ENCODE assay signal across 27 mouse cellular contexts in genomic region chr13:48745566-48745965, GRCm38 (mm10).
DNase-seq lines count a peak whose midpoint lies in the region; ATAC-seq and TF ChIP-seq lines count a peak whose summit lies in the region.
"Had no signal": no experiment of that assay in that cellular context is flagged by ENCODE, and none has a peak within 500 bp of the region (broad histone marks: within the 10 kb centered on the region; RNA-seq: fewer than 3 reads in every experiment).

No protein-coding gene starts in this region.

- H3K4me3 ChIP-seq in embryonic facial prominence, embryonic 11.5 days (ENCODE audit: low read depth, low read length) = no peak overlapping the region
- no peak overlapping the region for H3K4me3 ChIP-seq in embryonic facial prominence, embryonic 10.5 days
- H3K4me3 ChIP-seq in lung, postnatal 0 days (ENCODE audit: low read depth, low read length) = no peak overlapping the region
- no peak overlapping the region for H3K4me3 ChIP-seq in embryonic facial prominence, embryonic 14.5 days (ENCODE audit: low read depth, low read length)
- no peak overlapping the region for H3K4me3 ChIP-seq in stomach, postnatal 0 days (ENCODE audit: low read depth, low read length)
- H3K4me3 ChIP-seq: embryonic facial prominence, embryonic 12.5 days; embryonic facial prominence, embryonic 15.5 days; erythroblast, embryonic 14.5 days; forebrain, embryonic 10.5 days; forebrain, embryonic 12.5 days had no signal

- H3K27me3 ChIP-seq in embryonic facial prominence, embryonic 11.5 days (ENCODE audit: control insufficient read depth, insufficient read depth, low read length) = no peaks in the 10 kb centered on the region
- peaks cover 82% of the 10 kb centered on the region for H3K27me3 ChIP-seq in embryonic facial prominence, embryonic 10.5 days (replicated peaks; ENCODE audit: low read depth, poor library complexity, severe bottlenecking)
- no peaks in the 10 kb centered on the region for H3K27me3 ChIP-seq in lung, postnatal 0 days (replicated peaks; ENCODE audit: insufficient read depth, low read length)
- peaks cover 24% of the 10 kb centered on the region for H3K27me3 ChIP-seq in embryonic facial prominence, embryonic 14.5 days (replicated peaks; ENCODE audit: control insufficient read depth, insufficient read depth, low read length)
- H3K27me3 ChIP-seq in stomach, postnatal 0 days (ENCODE audit: control insufficient read depth, insufficient read depth, low read length) = no peaks in the 10 kb centered on the region

- peaks cover 5% of the 10 kb centered on the region for H3K4me1 ChIP-seq in embryonic facial prominence, embryonic 11.5 days (ENCODE audit: control insufficient read depth, insufficient read depth, low read length)
- H3K4me1 ChIP-seq in embryonic facial prominence, embryonic 10.5 days = peaks cover 39% of the 10 kb centered on the region
- H3K4me1 ChIP-seq in lung, postnatal 0 days (ENCODE audit: insufficient read depth, low read depth, low read length) = no peaks in the 10 kb centered on the region
- H3K4me1 ChIP-seq in embryonic facial prominence, embryonic 14.5 days (ENCODE audit: control insufficient read depth, insufficient read depth, low read length) = no peaks in the 10 kb centered on the region
- H3K4me1 ChIP-seq in stomach, postnatal 0 days (replicated peaks; ENCODE audit: control insufficient read depth, insufficient read depth) = no peaks in the 10 kb centered on the region
- H3K4me1 ChIP-seq: embryonic facial prominence, embryonic 15.5 days; forebrain, embryonic 12.5 days had no signal

- no peak for DNase-seq in embryonic facial prominence, embryonic 11.5 days (ENCODE audit: low spot score)
- no peak for DNase-seq in embryonic facial prominence, embryonic 10.5 days (ENCODE audit: low spot score)
- peak; percentile 19 for DNase-seq in lung, postnatal 0 days (ENCODE audit: low spot score)
- DNase-seq in lung, postnatal 10 days = no peak
- peak; percentile 77 for DNase-seq in embryonic facial prominence, embryonic 14.5 days (ENCODE audit: low spot score)
- peak; percentile 53 for DNase-seq in stomach, postnatal 0 days (ENCODE audit: low spot score)
- no peak for DNase-seq in layer of hippocampus, adult 8-10 months (ENCODE audit: low spot score in 2 of 2)
- DNase-seq: adrenal gland, adult 8-10 months; adrenal gland, postnatal 14 days; adrenal gland, postnatal 36 days; B cell, adult 2 months; cerebellum, adult 11-12 months; cerebellum, adult 2 months; cerebellum, adult 9-10 months; cerebellum, postnatal 10 days; cerebellum, postnatal 25 days had no signal

- no peaks in the 10 kb centered on the region for H3K36me3 ChIP-seq in embryonic facial prominence, embryonic 11.5 days (replicated peaks; ENCODE audit: control insufficient read depth, insufficient read depth, low read depth, low read length)
- H3K36me3 ChIP-seq in embryonic facial prominence, embryonic 10.5 days (replicated peaks) = no peaks in the 10 kb centered on the region
- H3K36me3 ChIP-seq in lung, postnatal 0 days (ENCODE audit: insufficient read depth, low read length) = no peaks in the 10 kb centered on the region
- H3K36me3 ChIP-seq in embryonic facial prominence, embryonic 14.5 days (ENCODE audit: control insufficient read depth, insufficient read depth, low read length) = no peaks in the 10 kb centered on the region
- H3K36me3 ChIP-seq in stomach, postnatal 0 days (ENCODE audit: control insufficient read depth, insufficient read depth, low read length) = no peaks in the 10 kb centered on the region
- H3K36me3 ChIP-seq: embryonic facial prominence, embryonic 12.5 days; embryonic facial prominence, embryonic 15.5 days; forebrain, embryonic 10.5 days; forebrain, embryonic 12.5 days; G1E had no signal

- no peak for TF ChIP-seq CTCF in lung, postnatal 0 days (IDR thresholded peaks at IDR 0.05)
- no peak for TF ChIP-seq CTCF in stomach, postnatal 0 days (IDR thresholded peaks at IDR 0.05; ENCODE audit: low read depth)

- H3K9ac ChIP-seq in embryonic facial prominence, embryonic 11.5 days (replicated peaks; ENCODE audit: low read length) = no peak overlapping the region
- no peak overlapping the region for H3K9ac ChIP-seq in lung, postnatal 0 days (replicated peaks; ENCODE audit: low read depth)
- H3K9ac ChIP-seq in embryonic facial prominence, embryonic 14.5 days (ENCODE audit: low read depth, low read length) = no peak overlapping the region
- H3K9ac ChIP-seq in stomach, postnatal 0 days (ENCODE audit: low read length) = no peak overlapping the region
- H3K9ac ChIP-seq: embryonic facial prominence, embryonic 12.5 days; embryonic facial prominence, embryonic 15.5 days; forebrain, embryonic 12.5 days had no signal

- no peak overlapping the region for H3K4me2 ChIP-seq in embryonic facial prominence, embryonic 11.5 days (ENCODE audit: low read depth, low read length)
- H3K4me2 ChIP-seq in lung, postnatal 0 days (replicated peaks; ENCODE audit: low read depth, low read length) = no peak overlapping the region
- H3K4me2 ChIP-seq in embryonic facial prominence, embryonic 14.5 days (ENCODE audit: low read depth, low read length) = no peak overlapping the region
- H3K4me2 ChIP-seq in stomach, postnatal 0 days (replicated peaks; ENCODE audit: low read depth) = no peak overlapping the region
- H3K4me2 ChIP-seq: embryonic facial prominence, embryonic 12.5 days; embryonic facial prominence, embryonic 15.5 days; forebrain, embryonic 12.5 days had no signal

- H3K9me3 ChIP-seq in embryonic facial prominence, embryonic 11.5 days (replicated peaks; ENCODE audit: control insufficient read depth, low read length) = no peaks in the 10 kb centered on the region
- no peaks in the 10 kb centered on the region for H3K9me3 ChIP-seq in embryonic facial prominence, embryonic 10.5 days
- H3K9me3 ChIP-seq in lung, postnatal 0 days (ENCODE audit: low read length) = no peaks in the 10 kb centered on the region
- no peaks in the 10 kb centered on the region for H3K9me3 ChIP-seq in embryonic facial prominence, embryonic 14.5 days (ENCODE audit: control insufficient read depth, low read length)
- H3K9me3 ChIP-seq in stomach, postnatal 0 days (ENCODE audit: control insufficient read depth, low read length) = no peaks in the 10 kb centered on the region
- H3K9me3 ChIP-seq: embryonic facial prominence, embryonic 12.5 days; embryonic facial prominence, embryonic 15.5 days; forebrain, embryonic 10.5 days; forebrain, embryonic 12.5 days; G1E had no signal

- H3K27ac ChIP-seq in embryonic facial prominence, embryonic 11.5 days (replicated peaks; ENCODE audit: low read depth, low read length) = no peak overlapping the region
- no peak overlapping the region for H3K27ac ChIP-seq in embryonic facial prominence, embryonic 10.5 days (replicated peaks)
- H3K27ac ChIP-seq in lung, postnatal 0 days (ENCODE audit: low read length) = no peak overlapping the region
- H3K27ac ChIP-seq in embryonic facial prominence, embryonic 14.5 days (replicated peaks; ENCODE audit: low read depth, low read length) = no peak overlapping the region
- H3K27ac ChIP-seq in stomach, postnatal 0 days (replicated peaks) = no peak overlapping the region
- H3K27ac ChIP-seq: embryonic facial prominence, embryonic 12.5 days; embryonic facial prominence, embryonic 15.5 days; forebrain, embryonic 10.5 days; forebrain, embryonic 12.5 days had no signal

- no peak for TF ChIP-seq EP300 in lung, postnatal 0 days (IDR thresholded peaks at IDR 0.05)
- TF ChIP-seq EP300 in stomach, postnatal 0 days (optimal IDR thresholded peaks at IDR 0.05) = no peak

- ATAC-seq in embryonic facial prominence, embryonic 11.5 days (replicated peaks; ENCODE audit: insufficient number of reproducible peaks, low FRiP score, low TSS enrichment, low read depth) = peak; percentile 26; the same call in 1 of the 2 replicates
- ATAC-seq in lung, postnatal 0 days = no peak
- peak; percentile 44; the same call in 1 of the 2 replicates for ATAC-seq in embryonic facial prominence, embryonic 14.5 days (ENCODE audit: low read depth)
- 0 out of 2 replicates have a peak, but pooled peaks have one; percentile 35 for ATAC-seq in stomach, postnatal 0 days (ENCODE audit: low FRiP score, low TSS enrichment)
- ATAC-seq: activated CD4-positive, CD25-positive, alpha-beta regulatory T cell, adult 4 months; CD4-positive, CD25-positive, alpha-beta regulatory T cell, adult 4 months; forebrain, embryonic 14.5 days; forebrain, embryonic 16.5 days; Patski had no signal

- WGBS in embryonic facial prominence, embryonic 11.5 days = 48% methylated on average over 5 of the region's 5 CpGs
- WGBS in embryonic facial prominence, embryonic 10.5 days = 38% methylated on average over 5 of the region's 5 CpGs
- 44% methylated on average over 5 of the region's 5 CpGs for WGBS in lung, postnatal 0 days
- WGBS in embryonic facial prominence, embryonic 14.5 days = 44% methylated on average over 5 of the region's 5 CpGs
- 40% methylated on average over 5 of the region's 5 CpGs for WGBS in stomach, postnatal 0 days

Comparison
In these comparisons a context has a peak if more than half of its experiments do, and no peak if none do; other contexts are left out.
1. DNase-seq: peak in lung, postnatal 0 days (single experiment), embryonic facial prominence, embryonic 14.5 days (single experiment) and stomach, postnatal 0 days (single experiment); none in embryonic facial prominence, embryonic 11.5 days (single experiment), embryonic facial prominence, embryonic 10.5 days (single experiment), lung, postnatal 10 days (single experiment) and layer of hippocampus, adult 8-10 months (0 of 2).